19 mouse cellular contexts compared by ENCODE assay signal in the genomic region with DNA sequence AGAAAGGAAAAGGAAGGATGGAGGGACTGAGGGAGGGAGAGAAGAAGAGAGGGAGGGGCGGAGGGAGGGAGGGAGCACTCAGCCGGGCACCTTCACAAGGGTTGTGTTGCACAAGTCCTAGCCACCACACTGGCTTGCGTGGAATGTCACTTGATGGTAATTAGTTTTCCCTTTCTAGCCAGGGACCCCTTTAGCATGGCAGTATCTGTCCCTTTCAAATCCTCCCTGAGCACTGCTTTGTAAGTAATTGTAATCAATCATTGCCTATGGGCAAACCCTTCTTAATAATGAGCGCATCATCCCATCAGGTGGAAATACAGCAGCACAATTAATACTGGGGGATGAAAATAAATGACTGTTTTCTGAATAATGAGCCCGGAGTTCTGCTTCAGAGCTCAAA.
DNase-seq lines count a peak whose midpoint lies in the region; ATAC-seq lines count a peak whose summit lies in the region.
"Had no signal": no experiment of that assay in that cellular context is flagged by ENCODE, and none has a peak within 500 bp of the region (broad histone marks: within the 10 kb centered on the region; RNA-seq: fewer than 3 reads in every experiment).

No protein-coding gene starts in this region.

- no peak for DNase-seq in kidney, adult 18-20 months
- no peak for DNase-seq in adrenal gland, adult 2 months
- no peak for DNase-seq in frontal cortex, adult 2 months (ENCODE audit: extremely low spot score in 1 of 2, low spot score in 1 of 2)
- DNase-seq: B cell, adult 2 months; cerebellum, adult 11 months; gastrocnemius, postnatal 25 days; heart, postnatal 4 days; kidney, adult 2 months; right cerebral cortex, postnatal 14 days had no signal

- ATAC-seq in kidney, embryonic 14.5 days (ENCODE audit: low FRiP score, low TSS enrichment), result peak; percentile 56; the same call in 1 of the 2 replicates
- ATAC-seq in forebrain, embryonic 12.5 days (ENCODE audit: low FRiP score), result peak; percentile 75; the same call in 1 of the 2 replicates
- peak; percentile 52 for ATAC-seq in hindbrain, embryonic 13.5 days (ENCODE audit: low FRiP score)
- peak; percentile 62; the same call in 1 of the 2 replicates for ATAC-seq in midbrain, embryonic 16.5 days
- no peak for ATAC-seq in cerebellum, adult (ENCODE audit: insufficient number of reproducible peaks, low FRiP score, low TSS enrichment)

- H3K9me3 ChIP-seq in kidney, embryonic 14.5 days (ENCODE audit: control insufficient read depth, low read length), result no peaks in the 10 kb centered on the region
- H3K9me3 ChIP-seq in forebrain, embryonic 12.5 days, result no peaks in the 10 kb centered on the region
- H3K9me3 ChIP-seq in hindbrain, embryonic 13.5 days, result no peaks in the 10 kb centered on the region
- no peaks in the 10 kb centered on the region for H3K9me3 ChIP-seq in midbrain, embryonic 16.5 days (replicated peaks; ENCODE audit: control insufficient read depth, low read length, poor library complexity, severe bottlenecking)
- H3K9me3 ChIP-seq: embryonic facial prominence, embryonic 13.5 days; heart, embryonic 13.5 days; limb, embryonic 13.5 days; liver, embryonic 15.5 days had no signal

- WGBS in kidney, embryonic 14.5 days, result 66% methylated on average over 5 of the region's 5 CpGs
- WGBS in forebrain, embryonic 12.5 days, result 38% methylated on average over 5 of the region's 5 CpGs
- 33% methylated on average over 5 of the region's 5 CpGs for WGBS in hindbrain, embryonic 13.5 days
- 53% methylated on average over 5 of the region's 5 CpGs for WGBS in midbrain, embryonic 16.5 days

- no peak overlapping the region for H3K4me3 ChIP-seq in kidney, embryonic 14.5 days (ENCODE audit: low read length)
- no peak overlapping the region for H3K4me3 ChIP-seq in forebrain, embryonic 12.5 days (replicated peaks)
- no peak overlapping the region; the same call in 1 of the 2 replicates for H3K4me3 ChIP-seq in hindbrain, embryonic 13.5 days
- no peak overlapping the region for H3K4me3 ChIP-seq in midbrain, embryonic 16.5 days (ENCODE audit: low read depth, low read length)
- H3K4me3 ChIP-seq: embryonic facial prominence, embryonic 13.5 days; heart, embryonic 13.5 days; left cerebral cortex, adult 2 months; limb, embryonic 13.5 days; liver, embryonic 15.5 days had no signal

- no peak overlapping the region for H3K27ac ChIP-seq in kidney, embryonic 14.5 days (ENCODE audit: low read depth, low read length)
- no peak overlapping the region for H3K27ac ChIP-seq in forebrain, embryonic 12.5 days
- H3K27ac ChIP-seq in hindbrain, embryonic 13.5 days, result peak overlapping the region; percentile 71; the same call in 1 of the 2 replicates
- H3K27ac ChIP-seq in midbrain, embryonic 16.5 days (ENCODE audit: low read length), result no peak overlapping the region
- H3K27ac ChIP-seq: embryonic facial prominence, embryonic 13.5 days; heart, embryonic 13.5 days; left cerebral cortex, adult 2 months; limb, embryonic 13.5 days; liver, embryonic 15.5 days had no signal

- H3K9ac ChIP-seq in kidney, embryonic 14.5 days (ENCODE audit: low read depth, low read length), result no peak overlapping the region
- no peak overlapping the region for H3K9ac ChIP-seq in forebrain, embryonic 12.5 days
- H3K9ac ChIP-seq in hindbrain, embryonic 13.5 days, result no peak overlapping the region
- no peak overlapping the region for H3K9ac ChIP-seq in midbrain, embryonic 16.5 days (ENCODE audit: low read depth, low read length)
- H3K9ac ChIP-seq: embryonic facial prominence, embryonic 13.5 days; heart, embryonic 13.5 days; limb, embryonic 13.5 days; liver, embryonic 15.5 days had no signal

- H3K4me2 ChIP-seq in kidney, embryonic 14.5 days (replicated peaks; ENCODE audit: low read depth, low read length), result no peak overlapping the region
- no peak overlapping the region for H3K4me2 ChIP-seq in forebrain, embryonic 12.5 days
- H3K4me2 ChIP-seq in hindbrain, embryonic 13.5 days, result peak overlapping the region; percentile 43
- peak overlapping the region; percentile 18 for H3K4me2 ChIP-seq in midbrain, embryonic 16.5 days (ENCODE audit: low read length)
- H3K4me2 ChIP-seq: embryonic facial prominence, embryonic 13.5 days; heart, embryonic 13.5 days; limb, embryonic 13.5 days; liver, embryonic 15.5 days had no signal

- H3K27me3 ChIP-seq in kidney, embryonic 14.5 days (ENCODE audit: control insufficient read depth, insufficient read depth, low read length), result no peaks in the 10 kb centered on the region
- H3K27me3 ChIP-seq in forebrain, embryonic 12.5 days, result no peaks in the 10 kb centered on the region
- 0 out of 2 replicates have a peak, but pooled peaks cover 2% of the 10 kb centered on the region for H3K27me3 ChIP-seq in hindbrain, embryonic 13.5 days
- H3K27me3 ChIP-seq in midbrain, embryonic 16.5 days (ENCODE audit: control insufficient read depth, insufficient read depth, low read depth, low read length), result no peaks in the 10 kb centered on the region
- H3K27me3 ChIP-seq: embryonic facial prominence, embryonic 13.5 days; heart, embryonic 13.5 days; limb, embryonic 13.5 days; liver, embryonic 15.5 days had no signal

- H3K36me3 ChIP-seq in kidney, embryonic 14.5 days (ENCODE audit: control insufficient read depth, insufficient read depth, low read length), result no peaks in the 10 kb centered on the region
- no peaks in the 10 kb centered on the region for H3K36me3 ChIP-seq in forebrain, embryonic 12.5 days (replicated peaks)
- H3K36me3 ChIP-seq in hindbrain, embryonic 13.5 days, result no peaks in the 10 kb centered on the region
- no peaks in the 10 kb centered on the region for H3K36me3 ChIP-seq in midbrain, embryonic 16.5 days (ENCODE audit: control insufficient read depth, insufficient read depth, low read length)
- H3K36me3 ChIP-seq: embryonic facial prominence, embryonic 13.5 days; heart, embryonic 13.5 days; limb, embryonic 13.5 days; liver, embryonic 15.5 days had no signal

- H3K4me1 ChIP-seq in kidney, embryonic 14.5 days (ENCODE audit: control insufficient read depth, insufficient read depth, low read length), result 0 out of 2 replicates have a peak, but pooled peaks cover 3% of the 10 kb centered on the region
- peaks cover 14% of the 10 kb centered on the region for H3K4me1 ChIP-seq in forebrain, embryonic 12.5 days
- peaks cover 13% of the 10 kb centered on the region for H3K4me1 ChIP-seq in hindbrain, embryonic 13.5 days (replicated peaks)
- H3K4me1 ChIP-seq in midbrain, embryonic 16.5 days (ENCODE audit: control insufficient read depth, insufficient read depth, low read length), result no peaks in the 10 kb centered on the region
- H3K4me1 ChIP-seq: limb, embryonic 13.5 days; liver, embryonic 15.5 days had no signal

Comparison
In these comparisons a context has a peak if more than half of its experiments do, and no peak if none do; other contexts are left out.
1. H3K4me2 ChIP-seq: peak in hindbrain, embryonic 13.5 days (single experiment) and midbrain, embryonic 16.5 days (single experiment); none in kidney, embryonic 14.5 days (single experiment) and forebrain, embryonic 12.5 days (single experiment).